Mouse (Mus musculus): ENCODE measurements at regions not wholly inside any gene's neighbourhood (a gene's known extent, or its start where the extent isn't known, plus 50 kb on each side); places are given as distances from the start of the nearest gene placed in this dataset.
"Not testable (repeated sequence)": the region's sequence is repeated elsewhere in the genome, so short reads cannot be mapped to it uniquely, and the experiment has no call there.

- CTCF ChIA-PET, result no interaction called here
Measured at GRCm38 (mm10) chr1:7388627-7389026, 2580.9 kb downstream of the Gm37988 start.

- CTCF ChIA-PET, result no interaction called here
Measured at GRCm38 (mm10) chr1:7393508-7393907, 2585.8 kb downstream of the Gm37988 start.

- CTCF ChIA-PET, result no interaction called here
Measured at GRCm38 (mm10) chr1:7394161-7394560, 2586.5 kb downstream of the Gm37988 start.

GRCm38 (mm10) chr1:7395527-7395926, 2587.8 kb downstream of the Gm37988 start:
- CTCF ChIA-PET, result no interaction called here

- CTCF ChIA-PET, result no interaction called here
Measured at GRCm38 (mm10) chr1:7396867-7397806, 2589.4 kb downstream of the Gm37988 start.

GRCm38 (mm10) chr1:7397807-7398446, 2590.2 kb downstream of the Gm37988 start:
- CTCF ChIA-PET, result no interaction called here

GRCm38 (mm10) chr1:7398678-7399218, 2591.1 kb downstream of the Gm37988 start:
- CTCF ChIA-PET, result no interaction called here

GRCm38 (mm10) chr1:7405651-7406050, 2598.0 kb downstream of the Gm37988 start:
- CTCF ChIA-PET, result not testable (repeated sequence)

- CTCF ChIA-PET, result no interaction called here
Measured at GRCm38 (mm10) chr1:7414444-7414843, 2606.8 kb downstream of the Gm37988 start.

GRCm38 (mm10) chr1:7451660-7452155, 2644.0 kb downstream of the Gm37988 start:
- CTCF ChIA-PET, result interaction anchor here (0.6 kb wide), 1 partner anchor 540 kb away, joined by 4 read pairs; no protein-coding TSS in a partner anchor

GRCm38 (mm10) chr1:7454931-7455330, 2647.2 kb downstream of the Gm37988 start:
- CTCF ChIA-PET, result no interaction called here

- CTCF ChIA-PET, result no interaction called here
Measured at GRCm38 (mm10) chr1:7457895-7458294, 2650.2 kb downstream of the Gm37988 start.

GRCm38 (mm10) chr1:7494096-7494495, 2686.4 kb downstream of the Gm37988 start:
- CTCF ChIA-PET, result no interaction called here

- CTCF ChIA-PET, result no interaction called here
Measured at GRCm38 (mm10) chr1:7499042-7499441, 2691.3 kb downstream of the Gm37988 start.

GRCm38 (mm10) chr1:7502363-7502762, 2694.7 kb downstream of the Gm37988 start:
- CTCF ChIA-PET, result no interaction called here

- CTCF ChIA-PET, result no interaction called here
Measured at GRCm38 (mm10) chr1:7518791-7519190, 2711.1 kb downstream of the Gm37988 start.

- CTCF ChIA-PET, result no interaction called here
Measured at GRCm38 (mm10) chr1:7533506-7533905, 2725.8 kb downstream of the Gm37988 start.

GRCm38 (mm10) chr1:7535191-7535590, 2727.5 kb downstream of the Gm37988 start:
- CTCF ChIA-PET, result interaction anchor here (0.5 kb wide), 1 partner anchor 33 kb away, joined by 3 read pairs; no protein-coding TSS in a partner anchor

- CTCF ChIA-PET, result no interaction called here
Measured at GRCm38 (mm10) chr1:7543492-7543891, 2735.8 kb downstream of the Gm37988 start.

GRCm38 (mm10) chr1:7548261-7548660, 2740.6 kb downstream of the Gm37988 start:
- CTCF ChIA-PET, result no interaction called here

- CTCF ChIA-PET, result no interaction called here
Measured at GRCm38 (mm10) chr1:7574787-7575186, 2767.1 kb downstream of the Gm37988 start.

- CTCF ChIA-PET, result no interaction called here
Measured at GRCm38 (mm10) chr1:7586409-7586808, 2778.7 kb downstream of the Gm37988 start.

- CTCF ChIA-PET, result no interaction called here
Measured at GRCm38 (mm10) chr1:7591327-7591726, 2783.6 kb downstream of the Gm37988 start.
